Mouse (Mus musculus) limb, embryonic 14.5 days (tissue): ENCODE measurements around the gene Ptch2. TPM values are rescaled to one million over a fixed set of nuclear protein-coding genes. Genes with fewer than 3 reads are reported as not detected.

Experiments
- ATAC-seq: fragments of 200-750 bp; cut with Nextera tagmentation; 2 replicates; pipeline ENCODE4 v1.8.0; 2017; ENCODE audit warnings: low read depth, moderate number of reproducible peaks, moderate TSS enrichment; ENCODE audit not compliant: low FRiP score
- DNase-seq: peaks from one replicate; pipeline ENCODE4 v3.0.0-alpha.2; 2015; ENCODE audit warnings: low spot score
- H3K27ac ChIP-seq: fragments of 300-500 bp; sonication (generic); replicated peaks from 2 replicates; pipeline ENCODE4 v1.5.1; 2014; ENCODE audit warnings: low read depth, mild to moderate bottlenecking, low read length, moderate library complexity, mixed read lengths
- H3K27me3 ChIP-seq: fragments of 300-500 bp; sonication (generic); 2 replicates; pipeline ENCODE4 v1.6.1; 2014; ENCODE audit warnings: low read length, mixed read lengths; ENCODE audit not compliant: control insufficient read depth, insufficient read depth
- H3K36me3 ChIP-seq: fragments of 300-500 bp; sonication (generic); 2 replicates; pipeline ENCODE4 v1.6.1; 2014; ENCODE audit warnings: mild to moderate bottlenecking, low read length, moderate library complexity, mixed read lengths; ENCODE audit not compliant: control insufficient read depth, insufficient read depth
- H3K4me1 ChIP-seq: fragments of 300-500 bp; sonication (generic); 2 replicates; pipeline ENCODE4 v1.6.1; 2014; ENCODE audit warnings: antibody characterized with exemption, low read length, mixed read lengths; ENCODE audit not compliant: control insufficient read depth, insufficient read depth
- H3K4me2 ChIP-seq: fragments of 300-500 bp; sonication (generic); replicated peaks from 2 replicates; pipeline ENCODE4 v1.6.1; 2014; ENCODE audit warnings: low read depth, mild to moderate bottlenecking, low read length, moderate library complexity; ENCODE audit not compliant: severe bottlenecking
- H3K4me3 ChIP-seq: fragments of 300-500 bp; sonication (generic); replicated peaks from 2 replicates; pipeline ENCODE4 v1.5.1; 2014; ENCODE audit warnings: low read length
- H3K9ac ChIP-seq: fragments of 300-500 bp; sonication (generic); 2 replicates; pipeline ENCODE4 v1.6.1; 2014; ENCODE audit warnings: mild to moderate bottlenecking, low read depth, low read length, moderate library complexity; ENCODE audit not compliant: severe bottlenecking
- H3K9me3 ChIP-seq: fragments of 300-500 bp; sonication (generic); 2 replicates; pipeline ENCODE4 v1.6.1; 2016; ENCODE audit warnings: low read length; ENCODE audit not compliant: control insufficient read depth
- POLR2A ChIP-seq: fragments of 200-500 bp; IDR thresholded peaks from 2 replicates; pipeline ENCODE4 v1.8.0; 2012; ENCODE audit warnings: inconsistent platforms, mild to moderate bottlenecking, moderate library complexity, borderline replicate concordance; ENCODE audit not compliant: insufficient read depth, insufficient read length; ENCODE audit errors: extremely low read depth
- WGBS: fragments of 180-500 bp; shearing (Covaris S2); extraction: QIAGEN DNeasy Blood & Tissue Kit; methylation state at CpG from one replicate; pipeline ENCODE4 v1.1.7; 2014; 5-methylcytosine and 5-hydroxymethylcytosine counted together
- microRNA-seq: library from miRNA; unstranded; fragments of <30 nt; microRNA quantifications from one replicate; pipeline ENCODE4, GENCODE M21; 2016
- polyA plus RNA-seq, 2 experiments: library from polyadenylated mRNA; depleted of rRNA in 1 of 2; stranded (reverse) in 1 of 2; unstranded in 1 of 2; fragments of >200 nt; fragmentation: Nextera tagmentation in 1 of 2; extraction: Ambion mirVana in 1 of 2; gene quantifications; 2 replicates each; pipeline versions ENCODE4 v1.2.1 to v1.2.3; 2012 to 2014

Ptch2 gene
- polyA plus RNA-seq, 2 experiments, result 11.2 to 24.0 TPM

DNA sequence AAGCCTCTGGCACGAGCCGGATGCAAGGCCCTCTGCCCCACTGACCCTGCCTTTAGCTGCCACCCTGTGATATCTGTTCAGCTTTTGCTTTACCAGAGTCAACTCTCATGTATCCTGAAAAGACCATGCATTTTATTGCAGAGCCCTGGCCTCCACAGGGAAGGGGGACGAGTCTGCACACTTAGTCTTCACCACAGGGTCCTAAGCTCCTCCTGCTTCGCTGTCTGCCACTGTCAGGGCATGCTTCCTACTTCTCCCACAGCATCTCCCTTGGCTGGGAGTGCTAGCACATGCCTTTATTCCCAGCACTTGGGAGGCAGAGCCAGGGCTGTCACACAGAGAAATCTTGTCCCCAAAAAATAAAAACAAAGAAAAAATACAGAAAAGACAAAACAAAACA lies 65.3 kb downstream of the Ptch2 start:
- no peak overlapping the region for H3K4me3 ChIP-seq
- no peak overlapping the region for H3K9ac ChIP-seq
- WGBS, result 54% methylated on average over 4 of the region's 4 CpGs
- no peak overlapping the region for H3K4me2 ChIP-seq
- DNase-seq, result no peak
- H3K27me3 ChIP-seq, result no peaks in the 10 kb centered on the region
- ATAC-seq, result no peak
- H3K4me1 ChIP-seq, result no peaks in the 10 kb centered on the region
- no peak for TF ChIP-seq POLR2A
- H3K9me3 ChIP-seq, result no peaks in the 10 kb centered on the region
- H3K36me3 ChIP-seq, result peaks cover 57% of the 10 kb centered on the region
- H3K27ac ChIP-seq, result no peak overlapping the region

Small RNAs within 50 kb of the gene (microRNA-seq; reads per million reads assigned to microRNA genes)
- gene Gm22398, result not detected

Other genes with a start within 250 kb of the Ptch2 start
- 1.0 and 1.2 TPM in 2 replicates for gene Zswim5, start 218.7 kb upstream of the Ptch2 start, polyA plus RNA-seq (2012; rRNA removed)
- 0.23 and 0.58 TPM in 2 replicates for gene Zswim5, start 218.7 kb upstream of the Ptch2 start, polyA plus RNA-seq (2014; fragmentation: Nextera tagmentation; extraction: Ambion mirVana)
- 78.5 and 92.3 TPM in 2 replicates for gene Urod, start 101.7 kb upstream of the Ptch2 start, polyA plus RNA-seq (2012; rRNA removed)
- 79.2 and 96.1 TPM in 2 replicates for gene Urod, start 101.7 kb upstream of the Ptch2 start, polyA plus RNA-seq (2014; fragmentation: Nextera tagmentation; extraction: Ambion mirVana)
- gene Hectd3, start 100.8 kb upstream of the Ptch2 start, polyA plus RNA-seq (2012; rRNA removed), result 24.6 and 35.4 TPM in 2 replicates
- gene Hectd3, start 100.8 kb upstream of the Ptch2 start, polyA plus RNA-seq (2014; fragmentation: Nextera tagmentation; extraction: Ambion mirVana), result 11.1 and 11.2 TPM in 2 replicates
- 20.7 and 30.0 TPM in 2 replicates for gene Eif2b3, start 76.7 kb upstream of the Ptch2 start, polyA plus RNA-seq (2012; rRNA removed)
- gene Eif2b3, start 76.7 kb upstream of the Ptch2 start, polyA plus RNA-seq (2014; fragmentation: Nextera tagmentation; extraction: Ambion mirVana), result 45.0 and 48.2 TPM in 2 replicates
- gene Btbd19, start 29.6 kb downstream of the Ptch2 start, polyA plus RNA-seq (2012; rRNA removed), result 16.0 and 23.0 TPM in 2 replicates
- gene Btbd19, start 29.6 kb downstream of the Ptch2 start, polyA plus RNA-seq (2014; fragmentation: Nextera tagmentation; extraction: Ambion mirVana), result 5.0 and 6.2 TPM in 2 replicates
- 0.10 and 0.14 TPM in 2 replicates for gene Tctex1d4, start 30.7 kb downstream of the Ptch2 start, polyA plus RNA-seq (2012; rRNA removed)
- gene Tctex1d4, start 30.7 kb downstream of the Ptch2 start, polyA plus RNA-seq (2014; fragmentation: Nextera tagmentation; extraction: Ambion mirVana), result not detected in 2 replicates
- gene Plk3, start 37.9 kb downstream of the Ptch2 start, polyA plus RNA-seq (2012; rRNA removed), result 7.3 and 8.9 TPM in 2 replicates
- gene Plk3, start 37.9 kb downstream of the Ptch2 start, polyA plus RNA-seq (2014; fragmentation: Nextera tagmentation; extraction: Ambion mirVana), result 4.7 and 5.8 TPM in 2 replicates
- 1,144 and 1,706 TPM in 2 replicates for gene Rps8, start 60.2 kb downstream of the Ptch2 start, polyA plus RNA-seq (2012; rRNA removed)
- gene Rps8, start 60.2 kb downstream of the Ptch2 start, polyA plus RNA-seq (2014; fragmentation: Nextera tagmentation; extraction: Ambion mirVana), result 1,276 and 1,329 TPM in 2 replicates
- gene Kif2c, start 86.6 kb downstream of the Ptch2 start, polyA plus RNA-seq (2012; rRNA removed), result 30.4 and 36.9 TPM in 2 replicates
- gene Kif2c, start 86.6 kb downstream of the Ptch2 start, polyA plus RNA-seq (2014; fragmentation: Nextera tagmentation; extraction: Ambion mirVana), result 43.3 and 50.9 TPM in 2 replicates
- gene Tmem53, start 155.9 kb downstream of the Ptch2 start, polyA plus RNA-seq (2012; rRNA removed), result 7.7 and 11.2 TPM in 2 replicates
- 10.5 and 12.0 TPM in 2 replicates for gene Tmem53, start 155.9 kb downstream of the Ptch2 start, polyA plus RNA-seq (2014; fragmentation: Nextera tagmentation; extraction: Ambion mirVana)
- 1.4 and 1.9 TPM in 2 replicates for gene Armh1, start 156.1 kb downstream of the Ptch2 start, polyA plus RNA-seq (2012; rRNA removed)
- 0.40 and 1.3 TPM in 2 replicates for gene Armh1, start 156.1 kb downstream of the Ptch2 start, polyA plus RNA-seq (2014; fragmentation: Nextera tagmentation; extraction: Ambion mirVana)